Mouse (Mus musculus) small intestine, adult 2 months (tissue): ENCODE data around the gene Ube2e1.

Experiments
- CTCF ChIP-seq: fragments of 200-500 bp; IDR thresholded peaks from 2 replicates; pipeline ENCODE4 v1.5.1; 2012; ENCODE audit warnings: low read depth, mild to moderate bottlenecking, control low read depth, inconsistent platforms, low read length, moderate library complexity, mixed read lengths; ENCODE audit not compliant: insufficient replicate concordance, insufficient read length; ENCODE audit errors: extremely low read depth
- POLR2A ChIP-seq: fragments of 200-500 bp; IDR thresholded peaks from 2 replicates; pipeline ENCODE4 v1.6.1; 2012; ENCODE audit warnings: low read depth, mild to moderate bottlenecking, control low read depth, inconsistent platforms, low read length, moderate library complexity

GRCm38 (mm10) chr14:18233981-18234960 lies 97.4 kb downstream of the Ube2e1 start:
- TF ChIP-seq CTCF (no peak), POLR2A (no peak)
